In genomic region chr4:138434347-138435316, GRCm38 (mm10) we compare ENCODE assay signal across 8 mouse cellular contexts. TPM values are rescaled to one million over a fixed set of nuclear protein-coding genes. Genes with fewer than 3 reads are reported as not detected.
A peak's percentile ranks its signal among the peaks of the same experiment; 100 is the strongest.
DNase-seq lines count a peak whose midpoint lies in the region; ATAC-seq lines count a peak whose summit lies in the region.

Mul1 (plus strand) TSS chr4:138434671.

- H3K4me2 ChIP-seq in hindbrain, embryonic 15.5 days: peak within 1 kb of the TSS; percentile 92

- peak within 1 kb of the TSS; percentile 85 for H3K27ac ChIP-seq in hindbrain, embryonic 15.5 days (replicated peaks)

- peak; percentile 93 for ATAC-seq in hindbrain, embryonic 15.5 days (ENCODE audit: low FRiP score, low read depth)

- peak within 1 kb of the TSS; percentile 98 for H3K4me3 ChIP-seq in hindbrain, embryonic 15.5 days

- H3K27me3 ChIP-seq in hindbrain, embryonic 15.5 days: no peaks in the 10 kb centered on the region

- peak within 1 kb of the TSS; percentile 91 for H3K9ac ChIP-seq in hindbrain, embryonic 15.5 days

- H3K36me3 ChIP-seq in hindbrain, embryonic 15.5 days: peaks cover 28% of the 10 kb centered on the region

- peak; percentile 95 for DNase-seq in T-cell, adult 2 months (ENCODE audit: low spot score)
- peak; percentile 96 for DNase-seq in cerebellum, postnatal 36 days
- peak; percentile 97 to 98 for DNase-seq in frontal cortex, postnatal 36 days (ENCODE audit: low spot score in 2 of 2)
- peak; percentile 93 for DNase-seq in left cerebral cortex, adult 11 months (ENCODE audit: low spot score)
- peak; percentile 96 to 97 for DNase-seq in lung, postnatal 4 days
- peak; percentile 90 for DNase-seq in retina, postnatal 7 days (ENCODE audit: low read depth, low spot score)
- peak; percentile 91 for DNase-seq in urinary bladder, adult 2 months (ENCODE audit: low spot score)

- no peaks in the 10 kb centered on the region for H3K9me3 ChIP-seq in hindbrain, embryonic 15.5 days

- WGBS in hindbrain, embryonic 15.5 days: 1% methylated on average over 64 of the region's 64 CpGs

- peaks cover 19% of the 10 kb centered on the region for H3K4me1 ChIP-seq in hindbrain, embryonic 15.5 days (replicated peaks)

RNA-seq across cellular contexts. Expression of gene Mul1, which starts in this region (rescaled TPM):
- polyA plus RNA-seq in hindbrain, embryonic 15.5 days (2015; fragmentation: Nextera tagmentation; extraction: Ambion mirVana): 17.6 and 19.2 TPM in 2 replicates
- polyA plus RNA-seq in urinary bladder, adult 2 months (2012; rRNA removed): 12.9 and 17.8 TPM in 2 replicates

Comparison
In these comparisons a context has a peak if more than half of its experiments do, and no peak if none do; other contexts are left out.
1. Peak in every context shown above with its lines: DNase-seq, ATAC-seq, H3K4me3 ChIP-seq and H3K27ac ChIP-seq.